Mouse (Mus musculus) midbrain, embryonic 16.5 days (tissue): ENCODE measurements around the gene Tom1l1. TPM values are rescaled to one million over a fixed set of nuclear protein-coding genes. Genes with fewer than 3 reads are reported as not detected.

Source experiments
- ATAC-seq: fragments of 200-750 bp; cut with Nextera tagmentation; 2 replicates; pipeline ENCODE4 v1.8.0; 2017; ENCODE audit warnings: moderate TSS enrichment
- H3K27ac ChIP-seq: fragments of 300-500 bp; sonication (generic); 2 replicates; pipeline ENCODE4 v1.5.1; 2014; ENCODE audit warnings: mild to moderate bottlenecking, low read length, mixed read lengths
- H3K27me3 ChIP-seq: fragments of 300-500 bp; sonication (generic); 2 replicates; pipeline ENCODE4 v1.6.1; 2014; ENCODE audit warnings: low read depth, low read length, mixed read lengths; ENCODE audit not compliant: control insufficient read depth, insufficient read depth
- H3K36me3 ChIP-seq: fragments of 300-500 bp; sonication (generic); 2 replicates; pipeline ENCODE4 v1.6.1; 2014; ENCODE audit warnings: mild to moderate bottlenecking, low read length, moderate library complexity, mixed read lengths; ENCODE audit not compliant: control insufficient read depth, insufficient read depth
- H3K4me1 ChIP-seq: fragments of 300-500 bp; sonication (generic); 2 replicates; pipeline ENCODE4 v1.6.1; 2014; ENCODE audit warnings: mild to moderate bottlenecking, low read length, mixed read lengths; ENCODE audit not compliant: control insufficient read depth, insufficient read depth
- H3K4me2 ChIP-seq: fragments of 300-500 bp; sonication (generic); 2 replicates; pipeline ENCODE4 v1.6.1; 2014; ENCODE audit warnings: mild to moderate bottlenecking, low read length, mixed read lengths
- H3K4me3 ChIP-seq: fragments of 300-500 bp; sonication (generic); 2 replicates; pipeline ENCODE4 v1.5.1; 2014; ENCODE audit warnings: low read depth, mild to moderate bottlenecking, low read length, moderate library complexity, mixed read lengths
- H3K9ac ChIP-seq: fragments of 300-500 bp; sonication (generic); 2 replicates; pipeline ENCODE4 v1.6.1; 2014; ENCODE audit warnings: low read depth, low read length, mixed read lengths
- H3K9me3 ChIP-seq: fragments of 300-500 bp; sonication (generic); replicated peaks from 2 replicates; pipeline ENCODE4 v1.6.1; 2014; ENCODE audit warnings: mild to moderate bottlenecking, low read length, mixed read lengths; ENCODE audit not compliant: control insufficient read depth, poor library complexity, severe bottlenecking
- WGBS: fragments of 180-500 bp; shearing (Covaris S2); extraction: QIAGEN DNeasy Blood & Tissue Kit; methylation state at CpG from one replicate; pipeline ENCODE4 v1.1.7; 2014; 5-methylcytosine and 5-hydroxymethylcytosine counted together
- polyA plus RNA-seq: library from polyadenylated mRNA; unstranded; fragments of >200 nt; fragmentation: Nextera tagmentation; extraction: Ambion mirVana; gene quantifications from 2 replicates; pipeline ENCODE4 v1.2.1, GENCODE M21; 2015

The Tom1l1 gene
- polyA plus RNA-seq, 1 experiment from 2014 or later, result 19.8 TPM

DNA sequence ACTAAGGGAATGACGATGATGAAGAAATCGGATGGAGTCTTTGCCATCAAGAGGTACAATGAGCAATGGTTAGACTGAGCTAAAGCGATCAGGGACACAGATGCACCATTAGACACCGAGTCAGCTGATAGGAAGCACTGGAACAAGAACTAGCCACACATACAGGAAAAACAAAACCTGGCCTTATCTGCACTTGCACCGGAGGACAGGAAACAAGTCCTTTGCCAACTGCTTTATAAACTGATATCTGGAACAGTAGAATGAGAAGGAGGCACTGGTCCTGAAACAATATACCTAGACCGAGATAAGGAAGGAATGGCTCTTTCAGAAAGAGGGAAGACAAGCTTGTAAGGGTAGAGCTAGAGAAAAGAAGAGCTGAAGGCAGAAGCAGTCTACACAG is 73.4 kb downstream of the Tom1l1 start:
- no peak overlapping the region for H3K4me3 ChIP-seq
- ATAC-seq, result no peak
- H3K4me2 ChIP-seq, result no peak overlapping the region
- H3K36me3 ChIP-seq, result 0 out of 2 replicates have a peak, but pooled peaks cover 2% of the 10 kb centered on the region
- no peak overlapping the region for H3K9ac ChIP-seq
- no peak overlapping the region for H3K27ac ChIP-seq
- H3K4me1 ChIP-seq, result no peaks in the 10 kb centered on the region
- H3K9me3 ChIP-seq, result no peaks in the 10 kb centered on the region
- WGBS, result 91% methylated on average over 6 of the region's 6 CpGs
- H3K27me3 ChIP-seq, result no peaks in the 10 kb centered on the region

DNA sequence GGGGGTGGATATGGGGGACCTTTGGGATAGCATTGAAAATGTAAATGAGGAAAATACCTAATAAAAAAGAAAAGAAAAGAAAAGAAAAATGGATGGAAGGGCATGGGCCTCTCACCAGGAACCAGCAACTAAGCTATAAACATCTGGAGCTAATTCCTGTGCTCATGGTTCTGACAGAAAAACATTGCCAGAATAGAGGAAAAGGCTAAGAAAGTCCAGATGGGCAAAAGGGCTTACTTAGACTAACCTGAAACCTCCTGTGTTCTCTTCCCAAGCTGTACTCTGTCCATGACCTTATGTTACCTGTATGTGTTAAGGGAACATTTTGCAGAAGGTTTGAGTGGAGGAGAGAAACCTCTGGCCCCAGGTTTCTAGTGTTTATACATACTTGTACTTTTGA is 76.0 kb downstream of the Tom1l1 start:
- H3K27me3 ChIP-seq, result no peaks in the 10 kb centered on the region
- no peak for ATAC-seq

DNA sequence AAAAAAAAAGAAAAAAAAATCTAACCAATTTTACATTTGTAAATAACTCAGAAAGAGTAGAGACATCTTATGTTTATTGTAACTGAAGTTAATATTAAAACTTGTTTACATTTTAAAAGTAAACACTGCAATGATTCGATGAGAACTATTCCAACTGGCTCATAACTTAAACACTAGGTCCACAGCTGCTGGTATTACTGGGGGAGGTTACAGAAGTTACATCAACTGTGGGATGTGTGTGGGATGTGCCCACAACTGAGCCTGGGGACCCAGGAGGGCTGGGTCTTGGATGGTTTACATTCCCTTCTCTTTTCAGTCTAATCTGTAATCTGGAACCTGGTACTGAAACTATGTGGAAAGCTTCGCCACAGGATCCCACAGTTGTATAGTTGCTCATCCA is 85.1 kb downstream of the Tom1l1 start:
- Histone ChIP-seq H3K36me3 (peaks cover 3% of the 10 kb centered on the region; the same call in 1 of the 2 replicates), H3K4me2 (no peak overlapping the region), H3K9ac (no peak overlapping the region), H3K4me1 (no peaks in the 10 kb centered on the region), H3K27me3 (no peaks in the 10 kb centered on the region), H3K4me3 (no peak overlapping the region), H3K9me3 (no peaks in the 10 kb centered on the region), H3K27ac (no peak overlapping the region)
- 94% methylated on average over 2 of the region's 2 CpGs for WGBS
- ATAC-seq, result no peak

More for the DNA sequence above, 76.0 kb downstream of the Tom1l1 start:
- Histone ChIP-seq H3K4me2 (no peak overlapping the region), H3K27ac (no peak overlapping the region), H3K4me3 (no peak overlapping the region), H3K4me1 (no peaks in the 10 kb centered on the region), H3K9me3 (no peaks in the 10 kb centered on the region), H3K9ac (no peak overlapping the region), H3K36me3 (0 out of 2 replicates have a peak, but pooled peaks cover 3% of the 10 kb centered on the region)

DNA sequence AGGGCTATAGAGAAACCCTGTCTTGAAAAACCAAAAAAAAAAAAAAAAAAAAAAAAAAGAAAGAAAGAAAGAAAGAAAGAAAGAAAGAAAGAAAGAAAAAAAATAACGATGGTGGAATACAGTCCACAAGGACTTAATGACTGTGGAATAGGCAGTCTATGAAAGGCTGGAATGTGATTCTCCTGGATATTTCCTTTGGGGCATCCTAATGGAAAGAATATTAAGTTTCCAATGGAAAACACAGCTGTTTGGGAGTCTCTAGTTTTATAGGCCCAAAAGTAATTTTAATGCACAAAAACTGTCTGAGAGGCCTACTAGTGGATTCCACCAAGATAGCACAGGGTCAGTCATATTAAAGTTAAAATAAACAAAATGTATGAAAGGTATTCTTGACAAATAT is 92.3 kb downstream of the Tom1l1 start:
- H3K27me3 ChIP-seq, result no peaks in the 10 kb centered on the region
- WGBS, result 100% methylated on average over 1 of the region's 1 CpGs
- no peaks in the 10 kb centered on the region for H3K4me1 ChIP-seq
- H3K9ac ChIP-seq, result no peak overlapping the region
- no peaks in the 10 kb centered on the region for H3K9me3 ChIP-seq
- no peak overlapping the region for H3K4me3 ChIP-seq
- no peak overlapping the region for H3K4me2 ChIP-seq
- H3K27ac ChIP-seq, result no peak overlapping the region
- no peak for ATAC-seq
- H3K36me3 ChIP-seq, result peaks cover 3% of the 10 kb centered on the region; the same call in 1 of the 2 replicates

Other genes with a start within 250 kb of the Tom1l1 start
- 17.4 and 19.6 TPM in 2 replicates for gene Stxbp4, start 50.3 kb downstream of the Tom1l1 start, polyA plus RNA-seq
- 38.5 and 39.7 TPM in 2 replicates for gene Cox11, start 50.2 kb downstream of the Tom1l1 start, polyA plus RNA-seq